Comparison of ENCODE assay signal across 8 mouse cellular contexts in genomic region chr8:41824928-41825327, GRCm38 (mm10).
DNase-seq lines count a peak whose midpoint lies in the region; ATAC-seq and TF ChIP-seq lines count a peak whose summit lies in the region.

No protein-coding gene starts in this region.

- no peak overlapping the region for H3K4me2 ChIP-seq in forebrain, embryonic 15.5 days (replicated peaks)

- peak; percentile 82; the same call in 1 of the 2 replicates for ATAC-seq in forebrain, embryonic 15.5 days (replicated peaks)

- DNase-seq in heart, adult 2 months, result peak in 1 of 2 experiments; percentile 21
- DNase-seq in heart, embryonic 10.5 days (ENCODE audit: low spot score), result no peak
- peak; percentile 39 for DNase-seq in A20 (ENCODE audit: low read depth, low spot score)
- peak; percentile 2 for DNase-seq in c-Kit-positive CD71-positive TER-119-negative erythroid progenitor cells, embryonic 14.5 days (ENCODE audit: low read depth)
- peak; percentile 33 for DNase-seq in large intestine, adult 2 months (ENCODE audit: low read depth, low spot score)
- DNase-seq in lung, postnatal 10 days, result peak; percentile 62
- DNase-seq in skeletal muscle tissue, adult 2 months (ENCODE audit: low read depth, low spot score), result peak; percentile 2

- no peak overlapping the region for H3K9ac ChIP-seq in heart, adult 2 months (ENCODE audit: low read depth, low read length)
- no peak overlapping the region for H3K9ac ChIP-seq in forebrain, embryonic 15.5 days (replicated peaks)

- 21% methylated on average over 7 of the region's 7 CpGs for WGBS in heart, adult 2 months
- WGBS in heart, embryonic 10.5 days, result 27% methylated on average over 7 of the region's 7 CpGs
- 26% methylated on average over 7 of the region's 7 CpGs for WGBS in forebrain, embryonic 15.5 days
- WGBS in large intestine, adult 2 months, result 27% methylated on average over 7 of the region's 7 CpGs

- H3K4me3 ChIP-seq in heart, adult 2 months, result no peak overlapping the region
- H3K4me3 ChIP-seq in heart, embryonic 10.5 days, result no peak overlapping the region
- no peak overlapping the region for H3K4me3 ChIP-seq in forebrain, embryonic 15.5 days

- H3K79me2 ChIP-seq in heart, adult 2 months (replicated peaks; ENCODE audit: control insufficient read depth, insufficient read depth, low read length), result no peaks in the 10 kb centered on the region

- intact Hi-C loops in heart, adult 2 months (cut with DNase I), result no loop called here

- TF ChIP-seq EP300 in heart, adult 2 months (IDR thresholded peaks at IDR 0.05; ENCODE audit: insufficient read depth, low read depth, low read length), result no peak

- H3K27ac ChIP-seq in heart, adult 2 months, result no peak overlapping the region
- no peak overlapping the region for H3K27ac ChIP-seq in heart, embryonic 10.5 days
- no peak overlapping the region for H3K27ac ChIP-seq in forebrain, embryonic 15.5 days (replicated peaks)

- no peaks in the 10 kb centered on the region for H3K4me1 ChIP-seq in heart, adult 2 months (ENCODE audit: control insufficient read depth, insufficient read depth, low read length)
- no peaks in the 10 kb centered on the region for H3K4me1 ChIP-seq in heart, embryonic 10.5 days
- H3K4me1 ChIP-seq in forebrain, embryonic 15.5 days, result peaks cover 3% of the 10 kb centered on the region; the same call in 1 of the 2 replicates

- no peaks in the 10 kb centered on the region for H3K27me3 ChIP-seq in heart, adult 2 months (ENCODE audit: control insufficient read depth, insufficient read depth, low read length)
- no peaks in the 10 kb centered on the region for H3K27me3 ChIP-seq in heart, embryonic 10.5 days (ENCODE audit: insufficient read depth, poor library complexity, severe bottlenecking)
- H3K27me3 ChIP-seq in forebrain, embryonic 15.5 days, result no peaks in the 10 kb centered on the region

- H3K36me3 ChIP-seq in heart, adult 2 months (ENCODE audit: control insufficient read depth, insufficient read depth, low read length), result no peaks in the 10 kb centered on the region
- no peaks in the 10 kb centered on the region for H3K36me3 ChIP-seq in heart, embryonic 10.5 days
- H3K36me3 ChIP-seq in forebrain, embryonic 15.5 days, result no peaks in the 10 kb centered on the region

- TF ChIP-seq POLR2A in heart, adult 2 months (IDR thresholded peaks at IDR 0.05; ENCODE audit: insufficient read depth, low read depth, low read length), result no peak

- TF ChIP-seq CTCF in heart, adult 2 months (IDR thresholded peaks at IDR 0.05), result peak; percentile 71

- H3K9me3 ChIP-seq in heart, embryonic 10.5 days, result no peaks in the 10 kb centered on the region
- H3K9me3 ChIP-seq in forebrain, embryonic 15.5 days, result no peaks in the 10 kb centered on the region
